Mouse (Mus musculus): Measurements from ENCODE around the gene Gen1. TPM values are rescaled to one million over a fixed set of nuclear protein-coding genes. Genes with fewer than 3 reads are reported as not detected.

The Gen1 gene
- polyA plus RNA-seq, 1 experiment from 2014 or later: 11.7 TPM

- H3K27ac ChIP-seq (ENCODE audit: low read length): no peak overlapping the region
Measured at GRCm38 (mm10) chr12:11230267-11230666, 35.3 kb downstream of the Gen1 start.

GRCm38 (mm10) chr12:11226529-11227268 is 38.9 kb downstream of the Gen1 start:
- WGBS: 48% methylated on average over 5 of the region's 5 CpGs

More at GRCm38 (mm10) chr12:11230267-11230666, 35.3 kb downstream of the Gen1 start:
- no peak overlapping the region for H3K4me3 ChIP-seq (ENCODE audit: low read length)
- H3K9ac ChIP-seq (ENCODE audit: low read length): no peak overlapping the region
- ATAC-seq (ENCODE audit: low read depth): no peak
- no peaks in the 10 kb centered on the region for H3K36me3 ChIP-seq (ENCODE audit: control insufficient read depth, insufficient read depth, low read length)
- H3K9me3 ChIP-seq (ENCODE audit: control insufficient read depth, low read length): no peaks in the 10 kb centered on the region
- H3K4me2 ChIP-seq (ENCODE audit: low read depth, low read length): no peak overlapping the region
- no peaks in the 10 kb centered on the region for H3K27me3 ChIP-seq (ENCODE audit: control insufficient read depth, insufficient read depth, low read depth, low read length)
- H3K4me1 ChIP-seq (replicated peaks; ENCODE audit: control insufficient read depth, insufficient read depth, low read length): peaks cover 3% of the 10 kb centered on the region; the same call in 1 of the 2 replicates
- whole genome bisulfite sequencing: 67% methylated on average over 2 of the region's 2 CpGs

GRCm38 (mm10) chr12:11226123-11226522 is 39.5 kb downstream of the Gen1 start:
- 45% methylated on average over 1 of the region's 1 CpGs for WGBS
- Histone ChIP-seq H3K4me1 (replicated peaks; ENCODE audit: control insufficient read depth, insufficient read depth, low read length) (peaks cover 3% of the 10 kb centered on the region; the same call in 1 of the 2 replicates), H3K9ac (ENCODE audit: low read length) (no peak overlapping the region), H3K36me3 (ENCODE audit: control insufficient read depth, insufficient read depth, low read length) (no peaks in the 10 kb centered on the region), H3K9me3 (ENCODE audit: control insufficient read depth, low read length) (no peaks in the 10 kb centered on the region), H3K27me3 (ENCODE audit: control insufficient read depth, insufficient read depth, low read depth, low read length) (no peaks in the 10 kb centered on the region), H3K4me3 (ENCODE audit: low read length) (no peak overlapping the region), H3K4me2 (ENCODE audit: low read depth, low read length) (no peak overlapping the region), H3K27ac (ENCODE audit: low read length) (no peak overlapping the region)
- no peak; the same call in 1 of the 2 replicates for ATAC-seq (ENCODE audit: low read depth)

More at GRCm38 (mm10) chr12:11226529-11227268, 38.9 kb downstream of the Gen1 start:
- peak; percentile 50; the same call in 1 of the 2 replicates for ATAC-seq (ENCODE audit: low read depth)
- peaks cover 3% of the 10 kb centered on the region; the same call in 1 of the 2 replicates for H3K4me1 ChIP-seq (replicated peaks; ENCODE audit: control insufficient read depth, insufficient read depth, low read length)
- no peak overlapping the region for H3K4me3 ChIP-seq (ENCODE audit: low read length)
- no peak overlapping the region for H3K9ac ChIP-seq (ENCODE audit: low read length)
- H3K9me3 ChIP-seq (ENCODE audit: control insufficient read depth, low read length): no peaks in the 10 kb centered on the region
- no peak overlapping the region for H3K4me2 ChIP-seq (ENCODE audit: low read depth, low read length)
- H3K36me3 ChIP-seq (ENCODE audit: control insufficient read depth, insufficient read depth, low read length): no peaks in the 10 kb centered on the region
- no peak overlapping the region for H3K27ac ChIP-seq (ENCODE audit: low read length)
- no peaks in the 10 kb centered on the region for H3K27me3 ChIP-seq (ENCODE audit: control insufficient read depth, insufficient read depth, low read depth, low read length)

- H3K4me1 ChIP-seq (replicated peaks; ENCODE audit: control insufficient read depth, insufficient read depth, low read length): peaks cover 3% of the 10 kb centered on the region; the same call in 1 of the 2 replicates
- H3K4me2 ChIP-seq (ENCODE audit: low read depth, low read length): no peak overlapping the region
- no peaks in the 10 kb centered on the region for H3K36me3 ChIP-seq (ENCODE audit: control insufficient read depth, insufficient read depth, low read length)
- H3K9me3 ChIP-seq (ENCODE audit: control insufficient read depth, low read length): no peaks in the 10 kb centered on the region
- H3K27ac ChIP-seq (ENCODE audit: low read length): no peak overlapping the region
- H3K9ac ChIP-seq (ENCODE audit: low read length): no peak overlapping the region
- WGBS: 8% methylated on average over 5 of the region's 5 CpGs
- H3K4me3 ChIP-seq (ENCODE audit: low read length): no peak overlapping the region
- no peak for ATAC-seq (ENCODE audit: low read depth)
- no peaks in the 10 kb centered on the region for H3K27me3 ChIP-seq (ENCODE audit: control insufficient read depth, insufficient read depth, low read depth, low read length)
Measured at GRCm38 (mm10) chr12:11224722-11225121, 40.9 kb downstream of the Gen1 start.

GRCm38 (mm10) chr12:11223090-11223489 is 42.5 kb downstream of the Gen1 start:
- no peak overlapping the region for H3K27ac ChIP-seq (ENCODE audit: low read length)
- H3K4me1 ChIP-seq (replicated peaks; ENCODE audit: control insufficient read depth, insufficient read depth, low read length): peaks cover 3% of the 10 kb centered on the region; the same call in 1 of the 2 replicates
- no peak overlapping the region for H3K4me2 ChIP-seq (ENCODE audit: low read depth, low read length)
- H3K27me3 ChIP-seq (ENCODE audit: control insufficient read depth, insufficient read depth, low read depth, low read length): no peaks in the 10 kb centered on the region
- 0 out of 2 replicates have a peak, but pooled peaks have one; percentile 49 for ATAC-seq (ENCODE audit: low read depth)
- no peaks in the 10 kb centered on the region for H3K36me3 ChIP-seq (ENCODE audit: control insufficient read depth, insufficient read depth, low read length)
- H3K9ac ChIP-seq (ENCODE audit: low read length): no peak overlapping the region
- no peak overlapping the region for H3K4me3 ChIP-seq (ENCODE audit: low read length)
- 50% methylated on average over 10 of the region's 10 CpGs for WGBS
- H3K9me3 ChIP-seq (ENCODE audit: control insufficient read depth, low read length): no peaks in the 10 kb centered on the region

GRCm38 (mm10) chr12:11222566-11222965 is 43.0 kb downstream of the Gen1 start:
- 66% methylated on average over 3 of the region's 3 CpGs for WGBS
- Histone ChIP-seq H3K27ac (ENCODE audit: low read length) (no peak overlapping the region), H3K9me3 (ENCODE audit: control insufficient read depth, low read length) (no peaks in the 10 kb centered on the region), H3K27me3 (ENCODE audit: control insufficient read depth, insufficient read depth, low read depth, low read length) (no peaks in the 10 kb centered on the region), H3K4me1 (replicated peaks; ENCODE audit: control insufficient read depth, insufficient read depth, low read length) (peaks cover 3% of the 10 kb centered on the region; the same call in 1 of the 2 replicates), H3K9ac (ENCODE audit: low read length) (no peak overlapping the region), H3K36me3 (ENCODE audit: control insufficient read depth, insufficient read depth, low read length) (no peaks in the 10 kb centered on the region), H3K4me2 (ENCODE audit: low read depth, low read length) (no peak overlapping the region), H3K4me3 (ENCODE audit: low read length) (no peak overlapping the region)
- ATAC-seq (ENCODE audit: low read depth): no peak

GRCm38 (mm10) chr12:11221524-11222330 is 43.9 kb downstream of the Gen1 start:
- Histone ChIP-seq H3K4me2 (ENCODE audit: low read depth, low read length) (no peak overlapping the region), H3K27me3 (ENCODE audit: control insufficient read depth, insufficient read depth, low read depth, low read length) (no peaks in the 10 kb centered on the region), H3K9ac (ENCODE audit: low read length) (no peak overlapping the region), H3K4me1 (replicated peaks; ENCODE audit: control insufficient read depth, insufficient read depth, low read length) (no peaks in the 10 kb centered on the region; the same call in 1 of the 2 replicates), H3K9me3 (ENCODE audit: control insufficient read depth, low read length) (no peaks in the 10 kb centered on the region), H3K36me3 (ENCODE audit: control insufficient read depth, insufficient read depth, low read length) (no peaks in the 10 kb centered on the region), H3K27ac (ENCODE audit: low read length) (no peak overlapping the region), H3K4me3 (ENCODE audit: low read length) (no peak overlapping the region)
- ATAC-seq (ENCODE audit: low read depth): peak; percentile 56; the same call in 1 of the 2 replicates
- WGBS: 56% methylated on average over 20 of the region's 20 CpGs

- Histone ChIP-seq H3K36me3 (ENCODE audit: control insufficient read depth, insufficient read depth, low read length) (no peaks in the 10 kb centered on the region), H3K27ac (ENCODE audit: low read length) (no peak overlapping the region), H3K9me3 (ENCODE audit: control insufficient read depth, low read length) (no peaks in the 10 kb centered on the region), H3K9ac (ENCODE audit: low read length) (no peak overlapping the region), H3K4me2 (ENCODE audit: low read depth, low read length) (no peak overlapping the region), H3K4me3 (ENCODE audit: low read length) (no peak overlapping the region), H3K27me3 (ENCODE audit: control insufficient read depth, insufficient read depth, low read depth, low read length) (no peaks in the 10 kb centered on the region), H3K4me1 (replicated peaks; ENCODE audit: control insufficient read depth, insufficient read depth, low read length) (no peaks in the 10 kb centered on the region)
- ATAC-seq (ENCODE audit: low read depth): no peak
- WGBS: 75% methylated on average over 7 of the region's 7 CpGs
Measured at GRCm38 (mm10) chr12:11217726-11218250, 47.8 kb downstream of the Gen1 start.

- Histone ChIP-seq H3K4me3 (ENCODE audit: low read length) (no peak overlapping the region), H3K9me3 (ENCODE audit: control insufficient read depth, low read length) (no peaks in the 10 kb centered on the region), H3K27ac (ENCODE audit: low read length) (no peak overlapping the region), H3K9ac (ENCODE audit: low read length) (no peak overlapping the region), H3K36me3 (ENCODE audit: control insufficient read depth, insufficient read depth, low read length) (no peaks in the 10 kb centered on the region), H3K4me1 (replicated peaks; ENCODE audit: control insufficient read depth, insufficient read depth, low read length) (no peaks in the 10 kb centered on the region), H3K27me3 (ENCODE audit: control insufficient read depth, insufficient read depth, low read depth, low read length) (no peaks in the 10 kb centered on the region), H3K4me2 (ENCODE audit: low read depth, low read length) (no peak overlapping the region)
- no peak for ATAC-seq (ENCODE audit: low read depth)
- WGBS: 79% methylated on average over 3 of the region's 3 CpGs
Measured at GRCm38 (mm10) chr12:11216454-11216853, 49.1 kb downstream of the Gen1 start.
